Mouse (Mus musculus): Measurements from ENCODE around the gene Atp5j. TPM values are rescaled to one million over a fixed set of nuclear protein-coding genes. Genes with fewer than 3 reads are reported as not detected.

The Atp5j gene
- total RNA-seq, 4 experiments from 2014 or later, result 299 to 394 (median 366) TPM

- no peak for DNase-seq (ENCODE audit: low spot score in 2 of 2)
Measured at GRCm38 (mm10) chr16:84807874-84808273, 27.6 kb downstream of the Atp5j start.

GRCm38 (mm10) chr16:84806175-84806574 is 29.2 kb downstream of the Atp5j start:
- DNase-seq (ENCODE audit: low spot score in 2 of 2), result no peak

- no peak for DNase-seq (ENCODE audit: low spot score in 2 of 2)
Measured at GRCm38 (mm10) chr16:84804866-84805265, 30.6 kb downstream of the Atp5j start.

DNA sequence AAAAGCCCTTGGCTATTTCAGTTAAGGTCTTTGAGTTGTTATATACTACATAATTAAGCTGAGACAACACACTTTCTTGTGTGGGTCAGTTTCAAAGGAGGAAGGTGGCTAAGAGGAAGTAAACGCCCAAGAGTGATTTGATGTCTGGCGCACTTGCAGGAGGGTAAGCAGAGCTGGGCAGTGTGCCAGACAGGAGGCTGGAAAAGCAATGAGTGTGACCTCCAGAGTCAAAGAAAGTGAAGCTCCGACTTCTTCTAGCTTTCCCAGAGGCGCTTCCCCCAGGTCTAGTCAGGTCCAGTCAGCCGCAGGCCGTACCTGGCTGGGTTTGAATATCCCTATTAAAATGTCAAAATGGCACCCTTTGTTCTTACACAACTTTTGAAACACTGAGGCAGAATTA is 33.2 kb downstream of the Atp5j start:
- no peak for DNase-seq (ENCODE audit: low spot score in 2 of 2)

DNA sequence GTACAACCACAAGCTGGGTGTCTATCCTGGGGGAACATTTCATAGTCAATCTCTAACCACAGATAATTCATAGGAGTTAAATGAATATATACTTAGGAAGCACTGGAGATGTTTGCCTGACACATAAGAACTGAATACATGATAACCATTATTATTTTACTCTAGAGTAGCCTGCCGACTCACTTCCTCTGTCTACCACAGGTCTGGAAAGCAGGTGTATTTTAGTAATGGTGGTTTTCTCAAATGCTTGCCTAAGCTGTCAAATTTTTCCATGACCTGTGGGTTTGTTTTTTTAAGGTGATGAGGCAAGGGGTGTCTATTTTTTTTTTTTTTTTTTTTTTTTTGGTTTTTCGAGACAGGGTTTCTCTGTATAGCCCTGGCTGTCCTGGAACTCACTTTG is 35.4 kb downstream of the Atp5j start:
- DNase-seq (ENCODE audit: low spot score in 2 of 2), result no peak

- DNase-seq (ENCODE audit: low spot score in 2 of 2), result no peak
Measured at GRCm38 (mm10) chr16:84796678-84797077, 38.7 kb downstream of the Atp5j start.

DNA sequence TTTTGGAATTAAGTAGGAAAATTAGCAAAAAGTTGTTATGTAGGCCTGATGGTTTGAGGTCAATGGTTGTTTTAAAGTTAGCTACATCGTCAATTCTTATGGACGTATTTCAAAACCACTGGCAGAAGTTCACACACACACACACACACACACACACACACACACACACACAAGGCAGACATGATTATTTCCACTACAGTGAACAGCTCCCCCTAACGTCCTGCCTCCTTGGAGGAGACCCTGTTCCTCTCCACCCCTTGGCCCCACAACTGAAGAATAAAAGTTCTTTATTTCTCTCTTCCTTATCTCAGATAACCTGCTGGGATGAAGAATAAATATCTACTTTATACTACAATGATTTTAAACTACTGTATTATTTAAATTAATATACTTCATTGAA is 40.1 kb downstream of the Atp5j start:
- no peak for DNase-seq (ENCODE audit: low spot score in 2 of 2)

DNA sequence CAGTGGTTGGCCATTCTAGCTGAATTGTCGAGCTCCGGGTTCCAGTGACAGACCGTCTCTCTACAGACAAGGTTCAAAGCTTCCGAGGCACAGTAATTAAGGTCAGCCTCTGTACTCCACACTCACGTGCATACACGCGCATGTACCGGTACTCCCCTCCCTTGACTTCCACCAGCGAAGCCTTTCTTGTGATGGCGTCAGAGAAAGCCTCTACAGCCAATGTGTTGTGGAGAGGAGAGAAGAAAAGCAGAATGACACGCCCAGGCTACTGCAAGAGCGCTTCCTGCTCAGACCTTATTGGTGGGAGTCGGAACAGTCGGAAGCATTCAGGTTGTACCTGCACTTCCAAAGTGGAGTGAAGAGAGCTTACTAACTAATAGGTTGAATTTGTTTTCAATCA is 42.0 kb downstream of the Atp5j start:
- DNase-seq (ENCODE audit: low spot score in 2 of 2), result no peak

GRCm38 (mm10) chr16:84790595-84791165 is 44.7 kb downstream of the Atp5j start:
- DNase-seq (ENCODE audit: low spot score in 2 of 2), result no peak

- no peak for DNase-seq (ENCODE audit: low spot score in 2 of 2)
Measured at GRCm38 (mm10) chr16:84784966-84785365, 50.5 kb downstream of the Atp5j start.

DNA sequence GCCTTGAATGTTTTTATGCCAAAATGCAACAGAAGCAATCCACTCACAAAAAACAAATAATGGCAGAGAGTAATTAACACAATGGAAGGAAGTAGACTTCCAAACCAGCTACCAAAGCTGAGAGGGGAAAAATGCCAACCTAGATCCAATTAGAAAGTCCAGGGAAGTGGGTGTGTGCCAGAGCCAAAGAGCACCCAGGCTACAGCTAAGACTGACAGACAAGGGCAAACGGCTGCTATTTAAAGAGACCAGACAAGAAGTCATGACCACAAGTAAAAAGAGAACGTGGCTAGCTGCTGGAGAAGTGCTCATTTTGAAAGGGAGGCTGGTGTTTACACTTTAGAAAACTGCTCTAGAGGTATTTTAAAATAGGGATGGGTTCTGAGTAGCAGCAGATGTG is 52.1 kb downstream of the Atp5j start:
- no peak for DNase-seq (ENCODE audit: low spot score in 2 of 2)

DNA sequence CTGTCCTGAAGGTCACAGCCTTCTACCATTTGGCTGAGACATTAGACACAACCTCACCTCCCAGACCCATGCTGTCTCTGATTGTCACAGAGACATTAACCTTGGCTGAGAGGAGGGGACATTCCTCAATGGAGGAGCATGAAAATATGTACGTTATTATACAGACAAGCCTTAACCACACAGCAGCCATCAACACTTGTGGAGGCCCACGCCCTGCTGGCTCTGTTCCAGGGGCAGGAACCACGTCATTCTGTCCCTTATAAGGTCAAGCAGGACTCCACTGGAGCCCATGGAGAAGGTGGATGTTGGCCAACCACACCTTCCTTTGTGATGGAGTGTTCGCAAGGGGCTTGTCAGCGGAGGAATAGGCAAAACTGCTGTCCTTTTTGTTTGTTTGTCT is 55.7 kb downstream of the Atp5j start:
- no peak for DNase-seq (ENCODE audit: low spot score in 2 of 2)

- no peak for DNase-seq (ENCODE audit: low spot score in 2 of 2)
Measured at GRCm38 (mm10) chr16:84778861-84779630, 56.4 kb downstream of the Atp5j start.

DNA sequence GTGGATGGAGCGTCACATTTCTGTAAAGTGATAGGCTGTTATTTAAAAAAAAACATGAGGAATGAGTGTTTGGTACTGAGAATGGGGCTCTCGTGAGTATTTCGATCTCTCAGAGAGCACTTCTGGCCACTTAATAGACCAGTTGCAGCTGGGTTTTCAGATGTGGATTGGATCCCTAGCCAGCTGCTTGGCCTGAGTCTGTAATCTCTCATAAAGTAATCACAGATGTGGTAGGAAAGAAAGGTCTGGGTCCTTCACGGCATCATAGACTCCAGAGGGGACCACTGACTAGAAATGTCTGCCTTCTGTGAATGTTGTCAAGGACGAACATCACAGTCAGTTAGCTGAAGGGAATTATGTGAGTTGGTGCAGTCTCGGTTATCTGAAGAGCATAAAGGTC is 57.0 kb downstream of the Atp5j start:
- no peak for DNase-seq (ENCODE audit: low spot score in 2 of 2)

Other genes with a start within 250 kb of the Atp5j start
- gene Mrpl39, start 99.9 kb downstream of the Atp5j start, total RNA-seq (2022), result 10 to 100 TPM; 19.1 to 22.5 (median 19.5) TPM
- gene Jam2, start 61.5 kb downstream of the Atp5j start, total RNA-seq (2022), result 10 to 100 TPM; 23.0 to 27.8 (median 25.2) TPM
- 10 to 100 TPM; 17.1 to 20.5 (median 19.1) TPM for gene Gabpa, start 700 bp downstream of the Atp5j start, total RNA-seq (2022)